Mouse (Mus musculus) gastrocnemius, adult 2 months (tissue): ENCODE measurements around the gene Nup160. TPM values are rescaled to one million over a fixed set of nuclear protein-coding genes. Genes with fewer than 3 reads are reported as not detected.

Experiments used
- DNase-seq: peaks from one replicate; pipeline ENCODE4 v3.0.0; 2022
- H3K27ac ChIP-seq: fragments of 200-600 bp; 2 replicates; pipeline ENCODE4 v1.8.1; 2022; ENCODE audit warnings: mild to moderate bottlenecking
- H3K4me3 ChIP-seq: fragments of 200-600 bp; 2 replicates; pipeline ENCODE4 v1.8.1; 2022; ENCODE audit warnings: mild to moderate bottlenecking, moderate library complexity
- CTCF ChIP-seq: fragments of 200-600 bp; IDR thresholded peaks from 2 replicates; pipeline ENCODE4 v1.8.1; 2022; ENCODE audit warnings: antibody characterized with exemption, mild to moderate bottlenecking, moderate library complexity
- intact Hi-C: fragments of 180-260 bp; cut with DNase I; formaldehyde crosslinking; loops from one replicate; pipeline ENCODE4 v1.15.1; 2025
- total RNA-seq, 2 experiments: library from RNA; stranded (reverse); gene quantifications; 2 replicates each; pipeline ENCODE4 v1.2.3; 2021

The Nup160 gene
- total RNA-seq, 2 experiments from 2014 or later = 11.2 to 12.5 TPM

DNA sequence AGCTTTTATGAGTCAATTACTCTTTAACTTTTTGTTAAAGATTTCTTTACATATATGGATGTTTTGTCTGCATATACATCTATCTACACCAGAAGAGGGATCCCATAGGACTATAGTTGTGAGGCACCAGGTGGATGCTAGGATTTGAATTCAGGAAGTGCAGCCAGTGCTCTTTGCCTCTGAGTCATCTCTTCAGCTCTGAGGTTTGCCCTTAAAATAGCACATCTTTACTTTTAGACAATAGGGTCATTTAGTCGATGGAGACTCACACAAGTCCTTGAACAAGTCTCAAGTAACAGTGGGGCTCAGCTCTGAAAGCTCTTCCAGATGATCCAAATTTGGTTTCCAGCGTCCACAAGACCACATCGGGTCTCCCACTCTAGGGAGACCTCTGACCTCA is 104.3 kb downstream of the Nup160 start:
- no peak for TF ChIP-seq CTCF
- Histone ChIP-seq H3K4me3 (no peak overlapping the region), H3K27ac (no peak overlapping the region)
- no peak for DNase-seq
- intact Hi-C loops = no loop called here

DNA sequence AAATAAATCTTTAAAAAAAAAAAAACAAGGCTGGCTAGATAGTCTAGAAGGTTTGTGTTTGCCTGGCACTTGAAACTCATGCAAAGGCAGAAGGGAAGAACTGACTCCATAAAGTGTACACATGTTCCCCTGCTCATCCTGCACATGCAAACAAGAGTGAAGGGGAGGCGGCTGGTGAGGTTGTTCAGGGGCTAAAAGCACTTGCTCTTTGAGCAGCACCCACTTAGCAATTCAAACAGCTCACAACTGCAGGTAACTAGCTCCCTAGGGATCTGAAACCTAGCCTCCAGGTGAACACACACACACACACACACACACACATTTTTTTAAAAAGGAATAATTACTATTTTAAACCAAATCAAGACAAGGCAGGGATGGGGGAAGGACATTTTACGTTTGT is 104.9 kb downstream of the Nup160 start:
- H3K27ac ChIP-seq = no peak overlapping the region
- no peak for DNase-seq
- intact Hi-C loops = no loop called here
- no peak for TF ChIP-seq CTCF
- peak overlapping the region; percentile 80 for H3K4me3 ChIP-seq

DNA sequence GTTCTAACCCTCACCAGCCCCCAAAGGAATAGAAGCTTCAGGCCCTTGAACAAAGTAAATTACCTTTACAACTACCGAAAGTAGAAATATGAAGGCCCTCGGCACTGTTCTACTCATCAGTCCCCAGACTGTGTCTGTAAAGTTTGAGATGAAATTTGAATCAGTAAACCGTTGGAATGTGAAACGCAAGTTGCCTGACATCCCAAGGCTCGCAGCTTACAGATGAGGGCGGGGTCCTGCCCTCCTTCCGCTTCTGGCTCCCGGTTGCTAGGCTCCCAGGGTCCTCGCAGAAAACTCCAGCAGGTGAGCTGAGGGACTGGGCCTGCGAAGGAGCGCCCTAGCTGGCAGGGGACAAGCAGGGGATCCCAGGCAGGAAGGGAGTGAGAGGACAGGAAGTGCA is 105.4 kb downstream of the Nup160 start, which contains the start of gene Agbl2:
Gene Agbl2, plus strand, starts transcription at position 270 of the 400 bp plus-strand sequence.
- peak; percentile 44 for DNase-seq
- no peak for TF ChIP-seq CTCF
- H3K4me3 ChIP-seq = peak within 1 kb of the TSS; percentile 80
- H3K27ac ChIP-seq = peak within 1 kb of the TSS; percentile 58; the same call in 1 of the 2 replicates
- intact Hi-C loops = no loop called here

DNA sequence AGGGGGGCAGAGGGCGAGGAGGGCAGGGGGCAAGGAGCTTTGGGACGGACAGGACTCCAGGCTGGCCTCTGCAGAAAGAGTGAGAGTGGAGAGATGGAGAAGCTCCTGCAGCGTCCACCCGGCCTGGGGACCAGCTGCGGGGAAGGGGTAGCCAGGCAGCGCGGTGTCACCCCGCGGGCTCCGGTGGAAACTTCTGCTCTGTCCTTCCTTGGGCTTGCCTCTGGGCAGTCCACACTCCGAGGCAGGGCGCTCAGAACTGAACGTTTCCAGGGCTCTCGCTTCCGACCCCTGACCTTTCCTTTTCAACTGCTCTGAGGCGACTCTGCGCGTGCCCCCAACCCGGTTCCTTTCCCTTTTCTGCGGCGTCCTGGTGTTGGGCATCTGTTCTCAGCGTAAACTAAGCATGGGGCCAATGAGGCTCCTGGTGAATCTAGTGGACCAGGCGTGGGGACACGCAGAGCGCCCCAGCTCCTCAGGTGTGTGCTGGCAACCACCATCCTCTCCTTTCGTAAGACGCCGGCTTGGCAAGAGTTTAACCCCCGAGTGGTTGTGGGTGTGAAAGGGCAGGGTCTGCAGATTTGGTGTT is 106.0 kb downstream of the Nup160 start:
- H3K27ac ChIP-seq = peak overlapping the region; percentile 58; the same call in 1 of the 2 replicates
- no peak for TF ChIP-seq CTCF
- peak; percentile 40 for DNase-seq
- peak overlapping the region; percentile 80 for H3K4me3 ChIP-seq
- intact Hi-C loops = no loop called here

Other genes starting within 250 kb of the Nup160 start
- gene Ptprj, start 96.6 kb upstream of the Nup160 start, total RNA-seq = 1 to 10 TPM; 2.1 to 4.2 TPM
- 10 to 100 TPM; 17.9 to 19.7 TPM for gene Fnbp4, start 68.2 kb downstream of the Nup160 start, total RNA-seq
- under 1 TPM; 0.18 to 0.20 TPM for gene Agbl2, start 105.5 kb downstream of the Nup160 start, total RNA-seq
- 100 to 1,000 TPM; 156 to 179 TPM for gene Mtch2, start 169.9 kb downstream of the Nup160 start, total RNA-seq
- gene C1qtnf4, start 208.6 kb downstream of the Nup160 start, total RNA-seq = 1 to 10 TPM; 4.3 to 6.1 TPM
- 10 to 100 TPM; 18.5 to 20.6 TPM for gene Kbtbd4, start 227.5 kb downstream of the Nup160 start, total RNA-seq
- gene Ndufs3, start 227.6 kb downstream of the Nup160 start, total RNA-seq = 100 to 1,000 TPM; 460 to 625 TPM